Mouse (Mus musculus) heart, embryonic 14.5 days (tissue): ENCODE results near the gene Clca3a1. TPM values are rescaled to one million over a fixed set of nuclear protein-coding genes. Genes with fewer than 3 reads are reported as not detected.

Experiments
- ATAC-seq: fragments of 200-750 bp; cut with Nextera tagmentation; 2 replicates; pipeline ENCODE4 v1.8.0; 2017; ENCODE audit warnings: low read depth, moderate TSS enrichment; ENCODE audit not compliant: insufficient number of reproducible peaks, insufficient read depth, low FRiP score
- H3K27ac ChIP-seq, 2 experiments: fragments of 200-500 bp in 1 of 2; fragments of 300-500 bp in 1 of 2; sonication (generic) in 1 of 2; replicated peaks in 1 of 2; 2 replicates each; pipeline ENCODE4 v1.5.1; 2012 to 2014; ENCODE audit warnings: low read depth in 2 of 2, low read length in 2 of 2, control low read depth in 1 of 2, mild to moderate bottlenecking in 1 of 2, mixed read lengths in 1 of 2; ENCODE audit not compliant: control insufficient read depth in 1 of 2, insufficient read depth in 1 of 2
- H3K27me3 ChIP-seq: fragments of 300-500 bp; sonication (generic); 2 replicates; pipeline ENCODE4 v1.6.1; 2014; ENCODE audit warnings: mild to moderate bottlenecking, low read length, control low read depth; ENCODE audit not compliant: control insufficient read depth, insufficient read depth
- H3K36me3 ChIP-seq: fragments of 300-500 bp; sonication (generic); 2 replicates; pipeline ENCODE4 v1.6.1; 2014; ENCODE audit warnings: mild to moderate bottlenecking, control low read depth, low read length, mixed read lengths; ENCODE audit not compliant: control insufficient read depth, insufficient read depth
- H3K4me1 ChIP-seq, 2 experiments: fragments of 200-500 bp in 1 of 2; fragments of 300-500 bp in 1 of 2; sonication (generic) in 1 of 2; 2 replicates each; pipeline ENCODE4 v1.6.1; 2012 to 2014; ENCODE audit warnings: low read length in 2 of 2, control low read depth in 1 of 2, mixed read lengths in 1 of 2; ENCODE audit not compliant: control insufficient read depth in 2 of 2, insufficient read depth in 2 of 2
- H3K4me2 ChIP-seq: fragments of 300-500 bp; sonication (generic); 2 replicates; pipeline ENCODE4 v1.6.1; 2014; ENCODE audit warnings: mild to moderate bottlenecking, low read length
- H3K4me3 ChIP-seq, 2 experiments: fragments of 200-500 bp in 1 of 2; fragments of 300-500 bp in 1 of 2; sonication (generic) in 1 of 2; 2 replicates each; pipeline ENCODE4 v1.5.1; 2012 to 2014; ENCODE audit warnings: low read length in 2 of 2, mild to moderate bottlenecking in 2 of 2, control low read depth in 1 of 2, low read depth in 1 of 2, moderate library complexity in 1 of 2; ENCODE audit not compliant: control insufficient read depth in 1 of 2, insufficient read depth in 1 of 2
- H3K9ac ChIP-seq: fragments of 300-500 bp; sonication (generic); 2 replicates; pipeline ENCODE4 v1.6.1; 2014; ENCODE audit warnings: mild to moderate bottlenecking, low read length
- H3K9me3 ChIP-seq: fragments of 300-500 bp; sonication (generic); 2 replicates; pipeline ENCODE4 v1.6.1; 2016; ENCODE audit warnings: low read length, control low read depth; ENCODE audit not compliant: control insufficient read depth
- WGBS: fragments of 180-500 bp; shearing (Covaris S2); extraction: QIAGEN DNeasy Blood & Tissue Kit; methylation state at CpG from one replicate; pipeline ENCODE4 v1.1.7; 2014; 5-methylcytosine and 5-hydroxymethylcytosine counted together
- polyA plus RNA-seq: library from polyadenylated mRNA; unstranded; fragments of >200 nt; fragmentation: Nextera tagmentation; extraction: Ambion mirVana; gene quantifications from 2 replicates; pipeline ENCODE4 v1.2.1, GENCODE M21; 2014

Gene Clca3a1
- polyA plus RNA-seq, 1 experiment from 2014 or later = 27.7 TPM

GRCm38 (mm10) chr3:144689236-144689635 lies 71.5 kb downstream of the Clca3a1 start:
- H3K27ac ChIP-seq = no peak overlapping the region
- 26% methylated on average over 11 of the region's 11 CpGs for WGBS
- H3K4me1 ChIP-seq = peaks cover 0 to 6% of the 10 kb centered on the region in 2 experiments; a peak in 1 of 4 replicates
- H3K4me3 ChIP-seq = no peak overlapping the region
- peaks cover 82% of the 10 kb centered on the region for H3K36me3 ChIP-seq
- no peak overlapping the region for H3K4me2 ChIP-seq
- no peak for ATAC-seq
- no peaks in the 10 kb centered on the region for H3K9me3 ChIP-seq
- H3K9ac ChIP-seq = no peak overlapping the region
- H3K27me3 ChIP-seq = no peaks in the 10 kb centered on the region

- no peaks in the 10 kb centered on the region for H3K27me3 ChIP-seq
- peaks cover 79% of the 10 kb centered on the region for H3K36me3 ChIP-seq
- peaks cover 0 to 6% of the 10 kb centered on the region in 2 experiments; a peak in 1 of 4 replicates for H3K4me1 ChIP-seq
- H3K27ac ChIP-seq = no peak overlapping the region
- 83% methylated on average over 8 of the region's 8 CpGs for WGBS
- no peak overlapping the region for H3K4me2 ChIP-seq
- no peaks in the 10 kb centered on the region for H3K9me3 ChIP-seq
- H3K4me3 ChIP-seq = no peak overlapping the region
- no peak for ATAC-seq
- no peak overlapping the region for H3K9ac ChIP-seq
Measured at GRCm38 (mm10) chr3:144688284-144688683, 72.5 kb downstream of the Clca3a1 start.

GRCm38 (mm10) chr3:144687618-144688017 lies 73.2 kb downstream of the Clca3a1 start:
- H3K9me3 ChIP-seq = no peaks in the 10 kb centered on the region
- WGBS = 88% methylated on average over 9 of the region's 9 CpGs
- no peak overlapping the region for H3K4me3 ChIP-seq
- no peak overlapping the region for H3K27ac ChIP-seq
- H3K36me3 ChIP-seq = peaks cover 73% of the 10 kb centered on the region
- H3K4me2 ChIP-seq = no peak overlapping the region
- no peaks in the 10 kb centered on the region for H3K27me3 ChIP-seq
- H3K4me1 ChIP-seq = peaks cover 0 to 6% of the 10 kb centered on the region in 2 experiments; a peak in 1 of 4 replicates
- no peak overlapping the region for H3K9ac ChIP-seq
- ATAC-seq = no peak

GRCm38 (mm10) chr3:144686146-144686545 lies 74.6 kb downstream of the Clca3a1 start:
- Histone ChIP-seq H3K27me3 (no peaks in the 10 kb centered on the region), H3K9me3 (no peaks in the 10 kb centered on the region), H3K4me2 (no peak overlapping the region), H3K4me3 (no peak overlapping the region), H3K4me1 (peaks cover 0 to 6% of the 10 kb centered on the region in 2 experiments; a peak in 1 of 4 replicates), H3K36me3 (peaks cover 65% of the 10 kb centered on the region), H3K27ac (no peak overlapping the region), H3K9ac (no peak overlapping the region)
- ATAC-seq = no peak
- 78% methylated on average over 5 of the region's 5 CpGs for WGBS

GRCm38 (mm10) chr3:144683136-144683814 lies 77.5 kb downstream of the Clca3a1 start:
- Histone ChIP-seq H3K27me3 (no peaks in the 10 kb centered on the region), H3K9me3 (no peaks in the 10 kb centered on the region), H3K9ac (no peak overlapping the region), H3K36me3 (peaks cover 38% of the 10 kb centered on the region), H3K27ac (no peak overlapping the region), H3K4me2 (no peak overlapping the region), H3K4me3 (no peak overlapping the region), H3K4me1 (no peaks in the 10 kb centered on the region)
- ATAC-seq = no peak
- 60% methylated on average over 12 of the region's 12 CpGs for WGBS

- no peak for ATAC-seq
- Histone ChIP-seq H3K4me1 (no peaks in the 10 kb centered on the region), H3K9ac (no peak overlapping the region), H3K36me3 (peaks cover 22% of the 10 kb centered on the region), H3K27me3 (no peaks in the 10 kb centered on the region), H3K4me2 (no peak overlapping the region), H3K27ac (no peak overlapping the region), H3K4me3 (no peak overlapping the region), H3K9me3 (no peaks in the 10 kb centered on the region)
- 68% methylated on average over 5 of the region's 5 CpGs for WGBS
Measured at GRCm38 (mm10) chr3:144681542-144681941, 79.2 kb downstream of the Clca3a1 start.

- H3K4me3 ChIP-seq = no peak overlapping the region
- 76% methylated on average over 8 of the region's 8 CpGs for WGBS
- peaks cover 12% of the 10 kb centered on the region for H3K36me3 ChIP-seq
- no peaks in the 10 kb centered on the region for H3K4me1 ChIP-seq
- no peaks in the 10 kb centered on the region for H3K9me3 ChIP-seq
- no peak for ATAC-seq
- no peak overlapping the region for H3K9ac ChIP-seq
- H3K4me2 ChIP-seq = no peak overlapping the region
- H3K27ac ChIP-seq = no peak overlapping the region
- H3K27me3 ChIP-seq = no peaks in the 10 kb centered on the region
Measured at GRCm38 (mm10) chr3:144679701-144680159, 81.0 kb downstream of the Clca3a1 start.
